Mouse (Mus musculus): ENCODE results near the gene Sugp2.

GRCm38 (mm10) chr8:70302901-70303300, 68.9 kb downstream of the Sugp2 start:
- TF ChIP-seq POLR2A (IDR thresholded peaks at IDR 0.05; ENCODE audit: insufficient read depth, low read length) (no peak), CTCF (IDR thresholded peaks at IDR 0.05; ENCODE audit: low read depth, low read length) (no peak)

Data from ES-Bruce4 (cell line).